Mouse (Mus musculus) lung, postnatal 0 days (tissue): ENCODE measurements around the gene Gh.

ENCODE experiments used
- CTCF ChIP-seq: IDR thresholded peaks from 2 replicates; pipeline ENCODE4 v1.5.1; 2016; ENCODE audit warnings: antibody characterized with exemption, mild to moderate bottlenecking
- EP300 ChIP-seq: IDR thresholded peaks from 2 replicates; pipeline ENCODE4 v1.6.1; 2016; ENCODE audit warnings: antibody characterized with exemption, mild to moderate bottlenecking, control low read depth

- TF ChIP-seq EP300 (no peak), CTCF (no peak)
These were observed 43.2 kb upstream of the Gh start for GRCm38 (mm10) chr11:106344910-106345309.
